ENCODE assay signal across 12 mouse cellular contexts in the genomic region with DNA sequence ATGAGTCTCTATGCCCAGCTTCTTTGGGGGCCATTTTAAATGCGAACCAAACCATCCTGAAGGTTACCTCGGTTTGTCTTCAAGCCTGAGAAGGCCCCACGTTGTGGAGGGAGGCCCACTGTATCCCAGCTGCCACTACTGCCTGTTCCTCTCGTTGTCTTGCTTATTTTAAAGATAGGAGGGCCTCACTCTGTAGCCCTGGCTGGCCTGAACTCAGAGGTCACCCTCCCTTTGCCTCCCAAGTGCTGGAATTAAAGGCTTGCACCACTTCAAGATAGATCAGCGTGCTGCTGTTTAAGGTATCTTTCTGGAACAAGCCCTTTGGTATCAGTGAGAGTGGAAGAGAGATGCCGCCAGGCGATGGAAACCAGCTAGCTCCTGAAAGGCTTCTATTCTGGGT. TPM values are rescaled to one million over a fixed set of nuclear protein-coding genes. Genes with fewer than 3 reads are reported as not detected.
DNase-seq lines count a peak whose midpoint lies in the region; ATAC-seq and TF ChIP-seq lines count a peak whose summit lies in the region.
"Had no signal": no experiment of that assay in that cellular context is flagged by ENCODE, and none has a peak within 500 bp of the region (broad histone marks: within the 10 kb centered on the region; RNA-seq: fewer than 3 reads in every experiment).

No protein-coding gene starts in this region.

- H3K9ac ChIP-seq in heart, embryonic 13.5 days = peak overlapping the region; percentile 72
- H3K9ac ChIP-seq in heart, embryonic 15.5 days = no peak overlapping the region
- H3K9ac ChIP-seq in liver, embryonic 16.5 days (ENCODE audit: low read depth, low read length) = peak overlapping the region; percentile 79
- H3K9ac ChIP-seq in forebrain, embryonic 12.5 days = no peak overlapping the region
- H3K9ac ChIP-seq: hindbrain, embryonic 14.5 days had no signal

- H3K36me3 ChIP-seq in heart, embryonic 13.5 days = peaks cover 9% of the 10 kb centered on the region
- peaks cover 31% of the 10 kb centered on the region for H3K36me3 ChIP-seq in G1E (replicated peaks)
- H3K36me3 ChIP-seq in heart, embryonic 15.5 days = no peaks in the 10 kb centered on the region
- H3K36me3 ChIP-seq in liver, embryonic 16.5 days (ENCODE audit: control insufficient read depth, insufficient read depth) = 0 out of 2 replicates have a peak, but pooled peaks cover 2% of the 10 kb centered on the region
- peaks cover 7% of the 10 kb centered on the region; the same call in 1 of the 2 replicates for H3K36me3 ChIP-seq in forebrain, embryonic 12.5 days (replicated peaks)

- peaks cover 31% of the 10 kb centered on the region for H3K4me1 ChIP-seq in heart, embryonic 13.5 days
- peaks cover 77% of the 10 kb centered on the region for H3K4me1 ChIP-seq in G1E (ENCODE audit: insufficient read depth, low read depth, low read length)
- peaks cover 23% of the 10 kb centered on the region for H3K4me1 ChIP-seq in heart, embryonic 15.5 days (replicated peaks)
- peaks cover 65% of the 10 kb centered on the region for H3K4me1 ChIP-seq in liver, embryonic 16.5 days (ENCODE audit: control insufficient read depth, low read depth, low read length)
- no peaks in the 10 kb centered on the region for H3K4me1 ChIP-seq in forebrain, embryonic 12.5 days

- H3K4me2 ChIP-seq in heart, embryonic 13.5 days = peak overlapping the region; percentile 53
- peak overlapping the region; percentile 1; the same call in 1 of the 2 replicates for H3K4me2 ChIP-seq in heart, embryonic 15.5 days
- peak overlapping the region; percentile 85 for H3K4me2 ChIP-seq in liver, embryonic 16.5 days (ENCODE audit: low read depth, low read length)
- no peak overlapping the region for H3K4me2 ChIP-seq in forebrain, embryonic 12.5 days
- H3K4me2 ChIP-seq: hindbrain, embryonic 14.5 days had no signal

- H3K27me3 ChIP-seq in heart, embryonic 13.5 days (replicated peaks) = no peaks in the 10 kb centered on the region
- no peaks in the 10 kb centered on the region for H3K27me3 ChIP-seq in G1E (ENCODE audit: insufficient read depth, low read length)
- no peaks in the 10 kb centered on the region for H3K27me3 ChIP-seq in heart, embryonic 15.5 days
- H3K27me3 ChIP-seq in liver, embryonic 16.5 days (ENCODE audit: control insufficient read depth, insufficient read depth, low read depth, low read length) = no peaks in the 10 kb centered on the region
- H3K27me3 ChIP-seq in forebrain, embryonic 12.5 days = no peaks in the 10 kb centered on the region
- H3K27me3 ChIP-seq: Patski had no signal

- no peak for DNase-seq in heart, adult 11 months
- no peak for DNase-seq in G1E (ENCODE audit: low spot score)
- no peak for DNase-seq in thymus, postnatal 14 days
- no peak for DNase-seq in frontal cortex, postnatal 25 days (ENCODE audit: low spot score in 2 of 2)
- DNase-seq: layer of hippocampus, adult 9-11 months; right cerebral cortex, adult 18-20 months had no signal

- no peaks in the 10 kb centered on the region for H3K9me3 ChIP-seq in heart, embryonic 13.5 days
- H3K9me3 ChIP-seq in G1E (replicated peaks) = no peaks in the 10 kb centered on the region
- no peaks in the 10 kb centered on the region for H3K9me3 ChIP-seq in heart, embryonic 15.5 days (replicated peaks)
- H3K9me3 ChIP-seq in liver, embryonic 16.5 days (replicated peaks; ENCODE audit: control insufficient read depth, low read length) = no peaks in the 10 kb centered on the region
- no peaks in the 10 kb centered on the region for H3K9me3 ChIP-seq in forebrain, embryonic 12.5 days

- ATAC-seq in heart, embryonic 13.5 days (ENCODE audit: extremely low read depth, insufficient number of reproducible peaks, low FRiP score, low TSS enrichment) = no peak
- ATAC-seq in G1E (ENCODE audit: extremely low read depth, insufficient number of reproducible peaks, low FRiP score, poor library complexity, severe bottlenecking) = no peak
- no peak; the same call in 1 of the 2 replicates for ATAC-seq in heart, embryonic 15.5 days (replicated peaks; ENCODE audit: insufficient number of reproducible peaks, insufficient read depth, low FRiP score, low read depth)
- peak; percentile 54 for ATAC-seq in liver, embryonic 16.5 days (ENCODE audit: low read depth)
- no peak for ATAC-seq in forebrain, embryonic 12.5 days (ENCODE audit: low FRiP score)
- ATAC-seq: Patski had no signal

- TF ChIP-seq CTCF in G1E (IDR thresholded peaks at IDR 0.05; ENCODE audit: low read depth, low read length) = no peak

- H3K27ac ChIP-seq in heart, embryonic 13.5 days (replicated peaks) = peak overlapping the region; percentile 87
- H3K27ac ChIP-seq in heart, embryonic 15.5 days = peak overlapping the region; percentile 33
- peak overlapping the region; percentile 99 for H3K27ac ChIP-seq in liver, embryonic 16.5 days (ENCODE audit: low read length)
- H3K27ac ChIP-seq in forebrain, embryonic 12.5 days = no peak overlapping the region
- H3K27ac ChIP-seq: hindbrain, embryonic 14.5 days had no signal

- 17% methylated on average over 7 of the region's 7 CpGs for WGBS in heart, embryonic 13.5 days
- 22% methylated on average over 7 of the region's 7 CpGs for WGBS in heart, embryonic 15.5 days
- WGBS in liver, embryonic 16.5 days (ENCODE audit: insufficient replicate concordance) = 19% methylated on average over 7 of the region's 7 CpGs
- WGBS in forebrain, embryonic 12.5 days = 81% methylated on average over 7 of the region's 7 CpGs

- peak overlapping the region; percentile 20 for H3K4me3 ChIP-seq in heart, embryonic 13.5 days
- H3K4me3 ChIP-seq in G1E (ENCODE audit: low read depth, low read length) = peak overlapping the region; percentile 39; the same call in 1 of the 2 replicates
- no peak overlapping the region for H3K4me3 ChIP-seq in heart, embryonic 15.5 days
- peak overlapping the region; percentile 53 for H3K4me3 ChIP-seq in liver, embryonic 16.5 days (ENCODE audit: low read depth, low read length)
- H3K4me3 ChIP-seq in forebrain, embryonic 12.5 days (replicated peaks) = no peak overlapping the region

RNA-seq across cellular contexts. Expression of a gene that starts 6.2 kb away (rescaled TPM):
- 20.0 and 20.5 TPM in 2 replicates for polyA plus RNA-seq in heart, embryonic 13.5 days (2015; fragmentation: Nextera tagmentation; extraction: Ambion mirVana)
- 20.8 and 44.3 TPM in 2 replicates for total RNA-seq in G1E (2014; fragmentation: Nextera tagmentation)
- 19.6 and 21.6 TPM in 2 replicates for total RNA-seq in G1E (2017)
- polyA plus RNA-seq in G1E (2012) = 19.7 and 22.1 TPM in 2 replicates
- polyA plus RNA-seq in heart, embryonic 15.5 days (2015; fragmentation: Nextera tagmentation; extraction: Ambion mirVana) = 17.1 and 20.6 TPM in 2 replicates
- 130 and 131 TPM in 2 replicates for polyA plus RNA-seq in liver, embryonic 16.5 days (2015; fragmentation: Nextera tagmentation; extraction: Ambion mirVana)
- polyA plus RNA-seq in forebrain, embryonic 12.5 days (2016; fragmentation: Nextera tagmentation; extraction: Ambion mirVana) = 16.1 and 17.3 TPM in 2 replicates

RNA-seq across cellular contexts. Expression of a gene that starts 32.1 kb away (rescaled TPM):
- polyA plus RNA-seq in heart, embryonic 13.5 days (2015; fragmentation: Nextera tagmentation; extraction: Ambion mirVana) = 24.9 and 25.7 TPM in 2 replicates
- total RNA-seq in G1E (2014; fragmentation: Nextera tagmentation) = 36.9 and 46.6 TPM in 2 replicates
- 35.0 and 38.0 TPM in 2 replicates for total RNA-seq in G1E (2017)
- 23.5 and 24.3 TPM in 2 replicates for polyA plus RNA-seq in G1E (2012)
- 20.3 and 28.9 TPM in 2 replicates for polyA plus RNA-seq in heart, embryonic 15.5 days (2015; fragmentation: Nextera tagmentation; extraction: Ambion mirVana)
- 18.8 and 19.6 TPM in 2 replicates for polyA plus RNA-seq in liver, embryonic 16.5 days (2015; fragmentation: Nextera tagmentation; extraction: Ambion mirVana)
- 38.7 and 39.8 TPM in 2 replicates for polyA plus RNA-seq in forebrain, embryonic 12.5 days (2016; fragmentation: Nextera tagmentation; extraction: Ambion mirVana)

RNA-seq across cellular contexts. Expression of a gene that starts 32.2 kb away (rescaled TPM):
- 2.6 and 3.3 TPM in 2 replicates for polyA plus RNA-seq in heart, embryonic 13.5 days (2015; fragmentation: Nextera tagmentation; extraction: Ambion mirVana)
- total RNA-seq in G1E (2014; fragmentation: Nextera tagmentation) = 19.5 and 24.8 TPM in 2 replicates
- 19.3 and 19.4 TPM in 2 replicates for total RNA-seq in G1E (2017)
- 2.2 and 3.8 TPM in 2 replicates for polyA plus RNA-seq in G1E (2012)
- 2.3 and 3.5 TPM in 2 replicates for polyA plus RNA-seq in heart, embryonic 15.5 days (2015; fragmentation: Nextera tagmentation; extraction: Ambion mirVana)
- polyA plus RNA-seq in liver, embryonic 16.5 days (2015; fragmentation: Nextera tagmentation; extraction: Ambion mirVana) = 2.3 and 2.4 TPM in 2 replicates
- polyA plus RNA-seq in forebrain, embryonic 12.5 days (2016; fragmentation: Nextera tagmentation; extraction: Ambion mirVana) = 6.5 and 7.7 TPM in 2 replicates

RNA-seq across cellular contexts. Expression of a gene that starts 40.1 kb away (rescaled TPM):
- 24.4 and 24.8 TPM in 2 replicates for polyA plus RNA-seq in heart, embryonic 13.5 days (2015; fragmentation: Nextera tagmentation; extraction: Ambion mirVana)
- total RNA-seq in G1E (2014; fragmentation: Nextera tagmentation) (46.2 and 66.5 TPM in 2 replicates), G1E (2017) (38.3 and 42.5 TPM in 2 replicates)
- polyA plus RNA-seq in G1E (2012) = 21.2 and 31.2 TPM in 2 replicates
- polyA plus RNA-seq in heart, embryonic 15.5 days (2015; fragmentation: Nextera tagmentation; extraction: Ambion mirVana) = 21.1 and 25.4 TPM in 2 replicates
- 18.1 and 18.7 TPM in 2 replicates for polyA plus RNA-seq in liver, embryonic 16.5 days (2015; fragmentation: Nextera tagmentation; extraction: Ambion mirVana)
- polyA plus RNA-seq in forebrain, embryonic 12.5 days (2016; fragmentation: Nextera tagmentation; extraction: Ambion mirVana) = 50.3 and 56.2 TPM in 2 replicates

Comparison
In these comparisons a context has a peak if more than half of its experiments do, and no peak if none do; other contexts are left out.
1. H3K4me3 ChIP-seq: peak in heart, embryonic 13.5 days (single experiment), G1E (single experiment) and liver, embryonic 16.5 days (single experiment); none in heart, embryonic 15.5 days (single experiment) and forebrain, embryonic 12.5 days (single experiment).
2. H3K9ac ChIP-seq: peak in heart, embryonic 13.5 days (single experiment) and liver, embryonic 16.5 days (single experiment); none in heart, embryonic 15.5 days (single experiment) and forebrain, embryonic 12.5 days (single experiment).